Mouse (Mus musculus) cortical plate, adult 2 months (tissue): ENCODE data around the gene Gpr27.

Experiments
- CTCF ChIP-seq: fragments of 200-500 bp; IDR thresholded peaks from 2 replicates; pipeline ENCODE4 v1.5.1; 2011; ENCODE audit warnings: mild to moderate bottlenecking, control low read depth, low read length; ENCODE audit not compliant: insufficient read depth; ENCODE audit errors: extremely low read depth
- POLR2A ChIP-seq: fragments of 200-500 bp; IDR thresholded peaks from 2 replicates; pipeline ENCODE4 v1.6.1; 2011; ENCODE audit warnings: mild to moderate bottlenecking, low read length, control low read depth; ENCODE audit not compliant: insufficient read depth; ENCODE audit errors: extremely low read depth

DNA sequence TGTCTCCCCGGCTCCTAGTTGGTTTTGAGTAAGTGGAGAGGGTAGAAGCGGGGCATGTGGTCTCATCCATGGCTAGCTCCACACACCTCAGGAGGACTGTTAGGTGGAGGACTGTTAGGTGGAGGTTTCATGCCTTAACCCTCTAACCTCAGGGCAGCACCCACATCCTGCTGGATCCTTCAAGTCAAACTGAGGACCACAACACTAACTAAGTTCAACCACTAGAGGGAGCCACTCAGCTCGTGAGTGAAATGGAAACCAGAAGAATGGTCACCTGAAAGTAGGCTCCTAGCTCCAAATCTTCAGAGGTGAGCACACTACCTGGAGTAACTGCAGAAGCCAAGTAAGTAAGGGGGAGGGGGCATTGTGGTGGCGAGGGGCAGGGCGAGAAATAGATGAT, 7.6 kb upstream of the Gpr27 start:
- peak; percentile 44; the same call in 1 of the 2 replicates for TF ChIP-seq CTCF
- TF ChIP-seq POLR2A = no peak
